Mouse (Mus musculus): ENCODE data around the gene Rubcn. TPM values are rescaled to one million over a fixed set of nuclear protein-coding genes. Genes with fewer than 3 reads are reported as not detected.

Rubcn gene
- total RNA-seq, 2 experiments from 2014 or later = 29.8 to 35.1 TPM

- peak; percentile 60 for DNase-seq
Measured at GRCm38 (mm10) chr16:32815160-32815605, 62.4 kb downstream of the Rubcn start.

- DNase-seq = peak; percentile 60
Measured at GRCm38 (mm10) chr16:32814539-32814938, 63.0 kb downstream of the Rubcn start.

GRCm38 (mm10) chr16:32813771-32814170 is 63.8 kb downstream of the Rubcn start:
- no peak for DNase-seq

GRCm38 (mm10) chr16:32813362-32813761 is 64.2 kb downstream of the Rubcn start:
- peak; percentile 31 for DNase-seq

- peak; percentile 93 for DNase-seq
Measured at GRCm38 (mm10) chr16:32812888-32813361, 64.6 kb downstream of the Rubcn start.

GRCm38 (mm10) chr16:32810321-32810720 is 67.2 kb downstream of the Rubcn start, which contains the start of gene Smbd1:
TSS of gene Smbd1 (minus strand) at chr16:32810477.
- no peak for DNase-seq

GRCm38 (mm10) chr16:32807408-32808185 is 70.0 kb downstream of the Rubcn start:
- DNase-seq = no peak

- no peak for DNase-seq
Measured at GRCm38 (mm10) chr16:32805151-32805550, 72.4 kb downstream of the Rubcn start.

GRCm38 (mm10) chr16:32803901-32804300 is 73.7 kb downstream of the Rubcn start:
- DNase-seq = no peak

- peak; percentile 79 for DNase-seq
Measured at GRCm38 (mm10) chr16:32803252-32803853, 74.2 kb downstream of the Rubcn start.

GRCm38 (mm10) chr16:32797426-32797689 is 80.2 kb downstream of the Rubcn start, which contains the start of gene Muc20:
TSS of gene Muc20 (minus strand) at chr16:32797435.
- DNase-seq = no peak

GRCm38 (mm10) chr16:32796676-32797425 is 80.7 kb downstream of the Rubcn start:
- DNase-seq = no peak

- DNase-seq = no peak
Measured at GRCm38 (mm10) chr16:32795177-32795576, 82.4 kb downstream of the Rubcn start.

- DNase-seq = no peak
Measured at GRCm38 (mm10) chr16:32790056-32790455, 87.5 kb downstream of the Rubcn start.

- DNase-seq = no peak
Measured at GRCm38 (mm10) chr16:32784840-32785239, 92.7 kb downstream of the Rubcn start.

GRCm38 (mm10) chr16:32783324-32784062 is 94.1 kb downstream of the Rubcn start:
- no peak for DNase-seq

GRCm38 (mm10) chr16:32778956-32779355 is 98.6 kb downstream of the Rubcn start:
- DNase-seq = no peak

- no peak for DNase-seq
Measured at GRCm38 (mm10) chr16:32776676-32777075, 100.9 kb downstream of the Rubcn start.
